Mouse (Mus musculus): ENCODE measurements around the gene Trim30c. TPM values are rescaled to one million over a fixed set of nuclear protein-coding genes. Genes with fewer than 3 reads are reported as not detected.
"Not testable (repeated sequence)": the region's sequence is repeated elsewhere in the genome, so short reads cannot be mapped to it uniquely, and the experiment has no call there.

The Trim30c gene
- polyA plus RNA-seq (2016; fragmentation: Nextera tagmentation; extraction: Ambion mirVana), result 0.13 TPM in 1 of 2 replicates, not detected in the other

DNA sequence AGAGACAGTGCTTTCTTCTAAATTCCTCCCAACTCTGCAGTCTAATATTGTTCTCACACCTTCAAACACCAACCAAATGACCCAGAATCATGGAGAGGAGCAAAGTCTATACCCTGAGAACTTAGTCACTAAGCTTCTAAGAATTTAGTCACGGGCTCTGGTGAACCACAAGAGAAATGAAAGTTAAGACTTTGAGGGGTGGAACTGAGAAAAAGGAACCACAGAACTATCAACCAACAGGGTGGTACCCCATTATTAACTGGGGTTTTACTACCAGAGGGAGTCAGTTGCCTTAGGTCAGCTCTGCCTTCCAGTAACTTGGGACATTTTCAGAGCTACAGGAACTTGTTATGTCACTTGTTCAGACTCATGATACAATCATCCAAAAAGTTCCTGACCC lies at the start of gene Trim30c:
Gene Trim30c, minus strand, starts transcription at position 140 of the 400 bp plus-strand sequence.
- ATAC-seq (ENCODE audit: low FRiP score, low read depth), result no peak

DNA sequence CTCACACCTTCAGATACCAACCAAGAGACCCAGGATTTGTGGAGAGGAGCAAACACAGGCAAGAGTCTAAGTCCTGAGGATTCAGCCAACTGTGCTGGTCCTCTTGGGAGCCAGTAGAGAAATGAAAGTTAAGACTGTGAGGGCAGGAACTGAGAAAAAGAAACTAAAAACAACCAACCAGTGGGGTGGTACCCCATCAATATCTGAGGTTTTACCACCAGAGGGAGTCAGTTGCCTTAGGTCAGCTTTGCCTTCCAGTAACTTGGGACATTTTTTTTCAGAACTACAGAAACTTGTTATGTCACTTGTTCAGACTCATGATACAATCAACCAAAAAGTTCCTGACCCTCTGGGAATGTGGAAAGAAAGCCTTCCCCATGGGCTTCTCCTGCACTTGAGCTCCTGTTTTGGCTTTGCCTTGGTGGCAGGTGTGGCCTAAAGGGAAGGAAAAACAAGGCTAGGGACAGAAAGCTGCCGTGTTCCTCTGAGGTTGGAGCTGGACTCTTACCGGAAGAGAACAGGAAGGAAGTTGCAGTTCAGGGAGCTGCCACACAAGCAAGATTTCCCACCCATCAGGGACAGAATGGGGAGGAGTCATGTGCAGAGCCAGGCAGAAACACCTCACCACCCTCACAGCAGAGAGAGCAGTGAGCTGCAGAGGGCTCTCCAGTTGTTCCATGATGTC lies 45.5 kb upstream of the Trim30c start:
- Histone ChIP-seq H3K36me3 (no peaks in the 10 kb centered on the region), H3K4me2 (replicated peaks) (no peak overlapping the region), H3K4me3 (no peak overlapping the region), H3K9me3 (no peaks in the 10 kb centered on the region), H3K9ac (replicated peaks) (no peak overlapping the region), H3K27ac (replicated peaks) (no peak overlapping the region), H3K27me3 (no peaks in the 10 kb centered on the region), H3K4me1 (no peaks in the 10 kb centered on the region)
- ATAC-seq (ENCODE audit: low FRiP score, low read depth), result no peak
- 64% methylated on average over 2 of the region's 2 CpGs for WGBS

More for the DNA sequence above, at the start of gene Trim30c:
- Histone ChIP-seq H3K27ac (replicated peaks) (no peak within 1 kb of the TSS), H3K27me3 (no peaks in the 10 kb centered on the region), H3K9me3 (no peaks in the 10 kb centered on the region), H3K9ac (replicated peaks) (no peak within 1 kb of the TSS), H3K36me3 (no peaks in the 10 kb centered on the region), H3K4me3 (no peak within 1 kb of the TSS), H3K4me1 (no peaks in the 10 kb centered on the region), H3K4me2 (replicated peaks) (no peak within 1 kb of the TSS)
- 79% methylated on average over 1 of the region's 1 CpGs for WGBS

DNA sequence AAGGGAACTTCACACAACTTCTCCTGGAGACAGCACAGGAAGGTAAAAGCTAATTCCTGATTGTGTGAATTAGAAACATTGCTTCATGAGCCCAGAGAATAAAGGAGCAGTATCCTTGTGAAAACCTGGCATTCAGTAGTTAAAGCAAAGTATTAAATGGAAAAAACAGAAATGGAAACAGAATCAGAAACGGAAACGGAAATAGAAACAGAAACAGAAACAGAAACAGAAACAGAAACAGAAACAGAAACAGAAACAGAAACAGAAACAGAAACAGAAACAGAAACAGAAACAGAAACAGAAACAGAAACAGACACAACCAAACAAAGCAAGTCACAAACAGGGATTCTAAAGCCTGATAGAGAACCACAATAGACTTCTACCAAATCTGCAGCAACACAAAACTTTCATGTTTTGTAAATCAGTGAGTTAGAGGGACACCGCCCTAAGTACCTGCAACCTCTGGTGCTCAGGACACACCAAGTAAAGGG lies 3.9 kb upstream of the Trim30c start:
- 96% methylated on average over 3 of the region's 3 CpGs for WGBS
- H3K27me3 ChIP-seq, result no peaks in the 10 kb centered on the region
- no peaks in the 10 kb centered on the region for H3K9me3 ChIP-seq
- no peaks in the 10 kb centered on the region for H3K4me1 ChIP-seq
- no peak for ATAC-seq (ENCODE audit: low FRiP score, low read depth)
- H3K4me3 ChIP-seq, result no peak overlapping the region
- no peak overlapping the region for H3K27ac ChIP-seq (replicated peaks)
- no peak overlapping the region for H3K4me2 ChIP-seq (replicated peaks)
- no peak overlapping the region for H3K9ac ChIP-seq (replicated peaks)
- H3K36me3 ChIP-seq, result no peaks in the 10 kb centered on the region

DNA sequence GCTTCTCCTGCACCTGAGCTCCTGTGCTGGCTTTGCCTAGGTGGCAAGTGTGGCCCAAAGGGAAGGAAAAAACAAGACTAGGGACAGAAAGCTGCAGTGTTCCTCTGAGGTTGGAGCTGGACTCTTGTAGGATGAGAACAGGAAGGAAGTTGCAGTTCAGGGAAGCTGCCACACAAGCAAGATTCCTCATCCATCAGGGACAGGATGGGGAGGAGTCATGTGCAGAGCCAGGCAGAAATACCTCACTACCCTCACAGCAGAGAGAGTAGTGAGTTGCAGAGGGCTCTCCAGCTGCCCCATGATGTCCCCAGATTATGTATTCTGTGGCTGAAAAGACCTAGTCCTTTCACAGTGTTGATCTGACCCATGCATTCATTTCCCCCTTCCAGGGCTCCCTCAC lies 503 bp upstream of the Trim30c start:
- Histone ChIP-seq H3K4me3 (no peak overlapping the region), H3K9ac (replicated peaks) (no peak overlapping the region), H3K4me2 (replicated peaks) (no peak overlapping the region), H3K27me3 (no peaks in the 10 kb centered on the region), H3K27ac (replicated peaks) (no peak overlapping the region), H3K9me3 (no peaks in the 10 kb centered on the region), H3K4me1 (no peaks in the 10 kb centered on the region), H3K36me3 (no peaks in the 10 kb centered on the region)
- ATAC-seq (ENCODE audit: low FRiP score, low read depth), result no peak

GRCm38 (mm10) chr7:104398492-104398891 lies 2.1 kb downstream of the Trim30c start:
- H3K9ac ChIP-seq (replicated peaks), result no peak overlapping the region
- no peaks in the 10 kb centered on the region for H3K27me3 ChIP-seq
- no peak overlapping the region for H3K27ac ChIP-seq (replicated peaks)
- no peak for ATAC-seq (ENCODE audit: low FRiP score, low read depth)
- no peaks in the 10 kb centered on the region for H3K4me1 ChIP-seq
- H3K36me3 ChIP-seq, result no peaks in the 10 kb centered on the region
- no peak overlapping the region for H3K4me3 ChIP-seq
- no peak overlapping the region for H3K4me2 ChIP-seq (replicated peaks)
- WGBS, result 78% methylated on average over 1 of the region's 1 CpGs
- no peaks in the 10 kb centered on the region for H3K9me3 ChIP-seq

- Histone ChIP-seq H3K9ac (replicated peaks) (no peak within 1 kb of the TSS), H3K27ac (replicated peaks) (no peak within 1 kb of the TSS), H3K9me3 (no peaks in the 10 kb centered on the region), H3K36me3 (no peaks in the 10 kb centered on the region), H3K4me3 (no peak within 1 kb of the TSS), H3K27me3 (no peaks in the 10 kb centered on the region), H3K4me2 (replicated peaks) (no peak within 1 kb of the TSS), H3K4me1 (no peaks in the 10 kb centered on the region)
- no peak for ATAC-seq (ENCODE audit: low FRiP score, low read depth)
- 64% methylated on average over 1 of the region's 1 CpGs for WGBS
Observed at GRCm38 (mm10) chr7:104369736-104370414, 30.8 kb downstream of the Trim30c start, which contains the start of gene Trim30b. Gene Trim30b, minus strand, starts transcription at chr7:104369884.

DNA sequence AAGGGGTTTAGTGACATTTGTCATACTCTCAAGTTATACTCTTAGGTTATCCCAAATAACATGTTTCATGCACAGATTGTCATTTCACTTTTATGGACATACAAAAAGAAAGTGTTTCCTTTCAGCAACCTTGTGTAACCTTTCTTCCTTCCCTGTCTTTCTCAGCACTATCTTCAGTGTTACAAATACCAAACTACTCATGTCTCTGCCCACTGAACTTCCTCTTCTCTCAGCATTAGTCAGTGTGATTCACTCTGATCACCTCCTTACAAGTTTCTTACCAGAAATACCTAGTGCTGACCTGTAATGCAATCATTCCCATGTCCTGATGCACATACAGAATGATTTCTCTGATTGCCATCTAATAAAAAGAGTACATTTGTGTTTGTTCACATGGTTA lies 34.3 kb downstream of the Trim30c start:
- Histone ChIP-seq H3K9ac (replicated peaks) (no peak overlapping the region), H3K4me2 (replicated peaks) (no peak overlapping the region), H3K27ac (replicated peaks) (no peak overlapping the region), H3K9me3 (no peaks in the 10 kb centered on the region), H3K4me1 (no peaks in the 10 kb centered on the region), H3K36me3 (no peaks in the 10 kb centered on the region), H3K27me3 (no peaks in the 10 kb centered on the region), H3K4me3 (no peak overlapping the region)
- no peak for ATAC-seq (ENCODE audit: low FRiP score, low read depth)

DNA sequence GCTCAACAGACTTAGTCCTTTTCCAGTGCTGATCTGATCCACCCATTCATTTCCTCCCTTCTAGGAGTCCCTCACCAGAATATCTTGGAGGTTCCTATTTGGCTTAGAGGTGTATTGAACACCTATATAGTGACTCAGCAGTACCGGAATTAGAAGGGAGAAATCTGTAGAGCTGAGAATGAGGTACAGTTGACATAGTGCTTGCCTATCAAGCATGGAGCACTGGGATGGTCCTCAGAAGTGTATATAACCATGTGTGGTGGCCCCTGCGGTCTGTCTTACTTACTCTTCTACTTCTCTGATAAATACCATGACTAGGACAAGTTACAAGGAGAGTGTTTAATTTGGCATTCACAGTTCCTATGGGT lies 47.1 kb downstream of the Trim30c start:
- 0 out of 2 replicates have a peak, but pooled peaks have one; percentile 8 for ATAC-seq (ENCODE audit: low FRiP score, low read depth)
- Histone ChIP-seq H3K27me3 (no peaks in the 10 kb centered on the region), H3K4me3 (no peak overlapping the region), H3K4me1 (0 out of 2 replicates have a peak, but pooled peaks cover 2% of the 10 kb centered on the region), H3K27ac (replicated peaks) (no peak overlapping the region), H3K9me3 (no peaks in the 10 kb centered on the region), H3K36me3 (no peaks in the 10 kb centered on the region), H3K4me2 (replicated peaks) (no peak overlapping the region; the same call in 1 of the 2 replicates), H3K9ac (replicated peaks) (no peak overlapping the region)
- WGBS, result 90% methylated on average over 2 of the region's 2 CpGs

DNA sequence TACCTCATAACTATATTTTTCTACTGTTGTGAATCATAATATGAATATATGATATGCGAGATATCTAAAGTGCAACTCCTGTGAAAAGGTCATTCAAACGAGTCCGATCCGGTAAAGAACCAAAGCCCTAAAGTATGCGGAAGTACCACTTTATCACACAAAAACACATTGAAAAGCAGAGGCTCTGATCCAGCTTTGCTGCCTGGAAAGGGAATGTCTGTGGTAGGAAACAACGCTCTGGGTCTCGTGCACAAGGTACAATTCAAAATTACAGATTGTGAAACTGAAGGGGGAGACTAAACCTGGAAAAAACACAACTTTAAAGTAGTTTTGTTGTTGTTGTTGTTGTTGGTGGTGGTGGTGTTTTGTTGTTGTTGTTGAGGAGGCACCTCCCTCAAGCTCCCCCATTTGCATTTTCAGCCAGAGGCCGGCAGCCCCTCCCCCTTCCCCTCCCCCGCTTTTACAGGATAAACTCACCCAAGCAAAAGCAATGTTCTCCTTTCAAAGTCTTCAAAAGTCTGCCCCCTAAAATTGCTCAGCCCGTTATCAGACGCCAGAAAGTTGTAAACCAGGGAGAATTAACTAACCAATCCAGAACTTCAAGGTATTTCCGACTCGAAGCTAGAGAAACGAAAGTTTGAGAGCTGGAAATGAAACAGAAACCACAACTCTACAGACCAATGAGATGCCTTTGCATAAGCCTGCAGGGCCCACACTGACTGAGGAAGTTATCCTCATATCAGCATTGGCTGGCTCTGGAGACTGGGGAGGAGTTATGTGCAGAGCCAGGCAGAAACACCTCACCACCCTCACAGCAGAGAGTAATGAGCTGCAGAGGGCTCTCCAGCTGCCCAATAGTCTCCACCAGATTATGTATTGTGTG lies 47.7 kb downstream of the Trim30c start, which contains the start of gene Trim12c:
Gene Trim12c, minus strand, starts transcription at position 646 of the 883 bp plus-strand sequence.
- 0 out of 2 replicates have a peak, but pooled peaks cover 2% of the 10 kb centered on the region for H3K4me1 ChIP-seq
- H3K9me3 ChIP-seq, result no peaks in the 10 kb centered on the region
- H3K4me3 ChIP-seq, result peak within 1 kb of the TSS; percentile 29
- no peaks in the 10 kb centered on the region for H3K27me3 ChIP-seq
- WGBS, result 9% methylated on average over 14 of the region's 14 CpGs
- peak within 1 kb of the TSS; percentile 40 for H3K4me2 ChIP-seq (replicated peaks)
- H3K9ac ChIP-seq (replicated peaks), result no peak within 1 kb of the TSS
- H3K36me3 ChIP-seq, result no peaks in the 10 kb centered on the region
- ATAC-seq (ENCODE audit: low FRiP score, low read depth), result peak; percentile 93
- H3K27ac ChIP-seq (replicated peaks), result no peak within 1 kb of the TSS

- H3K9me3 ChIP-seq; H3K4me2 ChIP-seq (replicated peaks); H3K9ac ChIP-seq (replicated peaks); H3K36me3 ChIP-seq; H3K27me3 ChIP-seq; ATAC-seq (ENCODE audit: low FRiP score, low read depth); H3K4me1 ChIP-seq; H3K4me3 ChIP-seq; H3K27ac ChIP-seq (replicated peaks): not testable (repeated sequence)
- WGBS, result 87% methylated on average over 4 of the region's 4 CpGs
Observed at GRCm38 (mm10) chr7:104348043-104348442, 52.6 kb downstream of the Trim30c start.

GRCm38 (mm10) chr7:104340744-104341143 lies 59.9 kb downstream of the Trim30c start:
- WGBS, result 83% methylated on average over 4 of the region's 4 CpGs
- not testable (repeated sequence) for H3K36me3 ChIP-seq

GRCm38 (mm10) chr7:104335547-104335946 lies 65.1 kb downstream of the Trim30c start:
- H3K36me3 ChIP-seq; H3K27me3 ChIP-seq; H3K4me2 ChIP-seq (replicated peaks); H3K4me1 ChIP-seq; H3K9ac ChIP-seq (replicated peaks); H3K27ac ChIP-seq (replicated peaks); H3K9me3 ChIP-seq; ATAC-seq (ENCODE audit: low FRiP score, low read depth); H3K4me3 ChIP-seq: not testable (repeated sequence)
- WGBS, result 88% methylated on average over 3 of the region's 3 CpGs

More at GRCm38 (mm10) chr7:104340744-104341143, 59.9 kb downstream of the Trim30c start:
- not testable (repeated sequence) for H3K4me3 ChIP-seq; H3K4me1 ChIP-seq; H3K4me2 ChIP-seq (replicated peaks); H3K9me3 ChIP-seq; H3K27me3 ChIP-seq; ATAC-seq (ENCODE audit: low FRiP score, low read depth); H3K27ac ChIP-seq (replicated peaks); H3K9ac ChIP-seq (replicated peaks)
